Mouse (Mus musculus) bone marrow macrophage, adult 2 months (primary cell): Measurements from ENCODE around the gene Smg6.

Source experiments
- CTCF ChIP-seq: IDR thresholded peaks from 2 replicates; pipeline ENCODE4 v1.5.1; 2012; ENCODE audit warnings: low read depth, mild to moderate bottlenecking, low read length, moderate library complexity
- POLR2A ChIP-seq: IDR thresholded peaks from 2 replicates; pipeline ENCODE4 v1.6.1; 2012; ENCODE audit warnings: mild to moderate bottlenecking, low read depth, low read length, borderline replicate concordance

DNA sequence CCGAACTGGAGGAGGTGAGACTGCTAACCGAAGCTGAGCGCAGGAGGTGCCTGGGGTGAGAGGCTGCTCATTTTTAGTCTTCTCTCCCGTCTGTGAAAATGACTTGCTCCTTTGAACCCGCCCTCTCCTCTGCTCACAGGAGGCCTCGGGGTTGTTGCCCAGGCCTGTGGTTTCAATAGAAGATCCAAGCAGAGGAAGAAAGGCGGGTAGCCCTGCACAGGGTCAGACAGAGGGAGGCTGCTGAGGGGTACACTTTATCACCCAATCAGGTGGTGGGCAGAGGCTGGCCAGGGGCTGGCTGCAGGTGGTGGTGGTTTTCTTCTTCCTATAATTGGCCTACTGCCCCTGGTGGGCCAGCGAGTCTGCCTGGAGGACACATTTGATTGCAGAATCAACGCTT is 278.8 kb downstream of the Smg6 start:
- TF ChIP-seq CTCF (no peak), POLR2A (no peak)
